In the genomic region with DNA sequence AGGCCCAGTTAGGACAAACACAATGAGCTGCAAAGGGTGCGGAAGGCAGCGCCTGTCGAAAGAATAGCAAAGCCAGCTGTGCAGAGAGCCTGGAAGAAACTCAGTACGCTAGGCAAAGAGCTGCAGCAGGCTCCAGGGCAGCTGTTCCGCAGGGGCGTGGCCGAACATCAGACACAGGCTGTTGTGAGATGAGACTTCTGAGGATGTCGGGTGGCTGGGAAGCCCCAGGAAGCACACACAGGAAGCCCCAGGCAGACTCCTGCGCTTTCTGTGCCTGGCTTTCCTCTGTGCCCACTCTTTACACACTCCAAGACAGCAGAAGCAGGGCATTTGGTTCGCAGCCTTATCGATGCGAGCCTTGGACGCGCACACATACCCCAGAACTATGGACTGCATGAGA, we compare ENCODE assay signal across 8 mouse cellular contexts. TPM values are rescaled to one million over a fixed set of nuclear protein-coding genes. Genes with fewer than 3 reads are reported as not detected.
DNase-seq lines count a peak whose midpoint lies in the region; ATAC-seq lines count a peak whose summit lies in the region.

No protein-coding gene starts in this region.

- H3K4me2 ChIP-seq in embryonic facial prominence, embryonic 11.5 days (ENCODE audit: low read depth, low read length), result peak overlapping the region; percentile 29; the same call in 1 of the 2 replicates
- H3K4me2 ChIP-seq in heart, embryonic 13.5 days, result peak overlapping the region; percentile 54
- H3K4me2 ChIP-seq in limb, embryonic 15.5 days, result peak overlapping the region; percentile 32
- H3K4me2 ChIP-seq in stomach, embryonic 14.5 days (replicated peaks; ENCODE audit: low read depth, low read length), result peak overlapping the region; percentile 37

- 39% methylated on average over 14 of the region's 14 CpGs for WGBS in embryonic facial prominence, embryonic 11.5 days
- 43% methylated on average over 14 of the region's 14 CpGs for WGBS in heart, embryonic 13.5 days
- 31% methylated on average over 14 of the region's 14 CpGs for WGBS in limb, embryonic 15.5 days
- 39% methylated on average over 14 of the region's 14 CpGs for WGBS in stomach, embryonic 14.5 days

- no peaks in the 10 kb centered on the region for H3K27me3 ChIP-seq in embryonic facial prominence, embryonic 11.5 days (ENCODE audit: control insufficient read depth, insufficient read depth, low read length)
- H3K27me3 ChIP-seq in heart, embryonic 13.5 days (replicated peaks), result peaks cover 41% of the 10 kb centered on the region
- H3K27me3 ChIP-seq in limb, embryonic 15.5 days, result peaks cover 11% of the 10 kb centered on the region; the same call in 1 of the 2 replicates
- H3K27me3 ChIP-seq in stomach, embryonic 14.5 days (ENCODE audit: control insufficient read depth, insufficient read depth, low read length), result no peaks in the 10 kb centered on the region

- H3K27ac ChIP-seq in embryonic facial prominence, embryonic 11.5 days (replicated peaks; ENCODE audit: low read depth, low read length), result no peak overlapping the region
- no peak overlapping the region for H3K27ac ChIP-seq in heart, embryonic 13.5 days (replicated peaks)
- H3K27ac ChIP-seq in limb, embryonic 15.5 days, result no peak overlapping the region
- peak overlapping the region; percentile 27; the same call in 1 of the 2 replicates for H3K27ac ChIP-seq in stomach, embryonic 14.5 days (ENCODE audit: low read length)

- H3K36me3 ChIP-seq in embryonic facial prominence, embryonic 11.5 days (replicated peaks; ENCODE audit: control insufficient read depth, insufficient read depth, low read depth, low read length), result no peaks in the 10 kb centered on the region
- no peaks in the 10 kb centered on the region for H3K36me3 ChIP-seq in heart, embryonic 13.5 days
- H3K36me3 ChIP-seq in limb, embryonic 15.5 days, result no peaks in the 10 kb centered on the region
- no peaks in the 10 kb centered on the region for H3K36me3 ChIP-seq in stomach, embryonic 14.5 days (ENCODE audit: control insufficient read depth, insufficient read depth, low read length)

- H3K9me3 ChIP-seq in embryonic facial prominence, embryonic 11.5 days (replicated peaks; ENCODE audit: control insufficient read depth, low read length), result no peaks in the 10 kb centered on the region
- no peaks in the 10 kb centered on the region for H3K9me3 ChIP-seq in heart, embryonic 13.5 days
- H3K9me3 ChIP-seq in limb, embryonic 15.5 days, result no peaks in the 10 kb centered on the region
- H3K9me3 ChIP-seq in stomach, embryonic 14.5 days (ENCODE audit: control insufficient read depth, low read depth, low read length), result no peaks in the 10 kb centered on the region

- DNase-seq in heart, adult 11 months, result peak; percentile 93
- no peak for DNase-seq in heart, postnatal 25 days (ENCODE audit: low spot score)
- DNase-seq in embryonic facial prominence, embryonic 11.5 days (ENCODE audit: low spot score), result peak; percentile 50
- DNase-seq in ovary, postnatal 10 days (ENCODE audit: low spot score), result no peak

- H3K4me3 ChIP-seq in embryonic facial prominence, embryonic 11.5 days (ENCODE audit: low read depth, low read length), result no peak overlapping the region
- peak overlapping the region; percentile 24 for H3K4me3 ChIP-seq in heart, embryonic 13.5 days
- peak overlapping the region; percentile 8; the same call in 1 of the 2 replicates for H3K4me3 ChIP-seq in limb, embryonic 15.5 days
- H3K4me3 ChIP-seq in stomach, embryonic 14.5 days (ENCODE audit: low read depth, low read length), result peak overlapping the region; percentile 12; the same call in 1 of the 2 replicates

- intact Hi-C loops in heart, postnatal 25 days (cut with DNase I), result no loop called here

- no peaks in the 10 kb centered on the region for H3K4me1 ChIP-seq in embryonic facial prominence, embryonic 11.5 days (ENCODE audit: control insufficient read depth, insufficient read depth, low read length)
- H3K4me1 ChIP-seq in heart, embryonic 13.5 days, result 0 out of 2 replicates have a peak, but pooled peaks cover 7% of the 10 kb centered on the region
- peaks cover 8% of the 10 kb centered on the region for H3K4me1 ChIP-seq in limb, embryonic 15.5 days
- H3K4me1 ChIP-seq in stomach, embryonic 14.5 days (ENCODE audit: control insufficient read depth, insufficient read depth, low read length), result peaks cover 5% of the 10 kb centered on the region

- no peak overlapping the region; the same call in 1 of the 2 replicates for H3K9ac ChIP-seq in embryonic facial prominence, embryonic 11.5 days (replicated peaks; ENCODE audit: low read length)
- H3K9ac ChIP-seq in heart, embryonic 13.5 days, result 0 out of 2 replicates have a peak overlapping the region, but pooled peaks have one; percentile 28
- no peak overlapping the region for H3K9ac ChIP-seq in limb, embryonic 15.5 days
- no peak overlapping the region for H3K9ac ChIP-seq in stomach, embryonic 14.5 days (replicated peaks; ENCODE audit: low read depth, low read length)

- no peak for ATAC-seq in embryonic facial prominence, embryonic 11.5 days (replicated peaks; ENCODE audit: insufficient number of reproducible peaks, low FRiP score, low TSS enrichment, low read depth)
- ATAC-seq in heart, embryonic 13.5 days (ENCODE audit: extremely low read depth, insufficient number of reproducible peaks, low FRiP score, low TSS enrichment), result no peak
- ATAC-seq in limb, embryonic 15.5 days (ENCODE audit: insufficient number of reproducible peaks, low FRiP score, low TSS enrichment, low read depth), result no peak
- peak; percentile 44; the same call in 1 of the 2 replicates for ATAC-seq in stomach, embryonic 14.5 days (ENCODE audit: insufficient number of reproducible peaks, insufficient read depth, low FRiP score, low read depth)
- ATAC-seq in monocyte, adult 5-6 weeks (replicated peaks; ENCODE audit: insufficient number of reproducible peaks, low FRiP score, low TSS enrichment, poor library complexity, severe bottlenecking), result no peak

RNA-seq across cellular contexts. Expression of gene Hkdc1, which starts 17.4 kb away (rescaled TPM):
- not detected for total RNA-seq in heart, postnatal 25 days (2021)
- polyA plus RNA-seq in embryonic facial prominence, embryonic 11.5 days (2014; fragmentation: Nextera tagmentation; extraction: Ambion mirVana), result 0.11 and 0.41 TPM in 2 replicates
- polyA plus RNA-seq in heart, embryonic 13.5 days (2015; fragmentation: Nextera tagmentation; extraction: Ambion mirVana), result 0.37 and 0.97 TPM in 2 replicates
- polyA plus RNA-seq in limb, embryonic 15.5 days (2015; fragmentation: Nextera tagmentation; extraction: Ambion mirVana), result 2.4 and 3.2 TPM in 2 replicates
- polyA plus RNA-seq in stomach, embryonic 14.5 days (2014; fragmentation: Nextera tagmentation; extraction: Ambion mirVana), result 2.0 and 2.2 TPM in 2 replicates
- 0.75 TPM in 1 of 3 replicates, not detected in the others for total RNA-seq in monocyte, adult 5-6 weeks (2017)

RNA-seq across cellular contexts. Expression of gene Hk1, which starts 25.2 kb away (rescaled TPM):
- total RNA-seq in heart, postnatal 25 days (2021), result 100 to 1,000 TPM; 123 to 142 TPM
- 19.9 and 21.6 TPM in 2 replicates for polyA plus RNA-seq in embryonic facial prominence, embryonic 11.5 days (2014; fragmentation: Nextera tagmentation; extraction: Ambion mirVana)
- 163 and 170 TPM in 2 replicates for polyA plus RNA-seq in heart, embryonic 13.5 days (2015; fragmentation: Nextera tagmentation; extraction: Ambion mirVana)
- polyA plus RNA-seq in limb, embryonic 15.5 days (2015; fragmentation: Nextera tagmentation; extraction: Ambion mirVana), result 48.8 and 48.9 TPM in 2 replicates
- polyA plus RNA-seq in stomach, embryonic 14.5 days (2014; fragmentation: Nextera tagmentation; extraction: Ambion mirVana), result 19.4 and 23.6 TPM in 2 replicates
- total RNA-seq in monocyte, adult 5-6 weeks (2017), result 33.1 to 66.9 TPM (median 39.5 TPM) in 3 replicates

RNA-seq across cellular contexts. Expression of gene 4930507D05Rik, which starts 44.4 kb away (rescaled TPM):
- under 1 TPM; 0.22 to 0.26 TPM for total RNA-seq in heart, postnatal 25 days (2021)
- polyA plus RNA-seq in embryonic facial prominence, embryonic 11.5 days (2014; fragmentation: Nextera tagmentation; extraction: Ambion mirVana), result 0.89 and 1.2 TPM in 2 replicates
- 0.56 and 0.61 TPM in 2 replicates for polyA plus RNA-seq in heart, embryonic 13.5 days (2015; fragmentation: Nextera tagmentation; extraction: Ambion mirVana)
- polyA plus RNA-seq in limb, embryonic 15.5 days (2015; fragmentation: Nextera tagmentation; extraction: Ambion mirVana), result 0.35 and 0.37 TPM in 2 replicates
- polyA plus RNA-seq in stomach, embryonic 14.5 days (2014; fragmentation: Nextera tagmentation; extraction: Ambion mirVana), result 0.71 and 0.90 TPM in 2 replicates
- total RNA-seq in monocyte, adult 5-6 weeks (2017), result not detected in 3 replicates

RNA-seq across cellular contexts. Expression of gene Supv3l1, which starts 44.6 kb away (rescaled TPM):
- total RNA-seq in heart, postnatal 25 days (2021), result 10 to 100 TPM; 38.5 to 39.3 TPM
- polyA plus RNA-seq in embryonic facial prominence, embryonic 11.5 days (2014; fragmentation: Nextera tagmentation; extraction: Ambion mirVana), result 30.3 and 31.2 TPM in 2 replicates
- polyA plus RNA-seq in heart, embryonic 13.5 days (2015; fragmentation: Nextera tagmentation; extraction: Ambion mirVana), result 26.6 and 27.0 TPM in 2 replicates
- polyA plus RNA-seq in limb, embryonic 15.5 days (2015; fragmentation: Nextera tagmentation; extraction: Ambion mirVana), result 22.6 and 22.8 TPM in 2 replicates
- 25.5 and 25.8 TPM in 2 replicates for polyA plus RNA-seq in stomach, embryonic 14.5 days (2014; fragmentation: Nextera tagmentation; extraction: Ambion mirVana)
- 15.0 to 22.7 TPM (median 21.4 TPM) in 3 replicates for total RNA-seq in monocyte, adult 5-6 weeks (2017)

Comparison
In these comparisons a context has a peak if more than half of its experiments do, and no peak if none do; other contexts are left out.
1. DNase-seq: peak in heart, adult 11 months (single experiment) and embryonic facial prominence, embryonic 11.5 days (single experiment); none in heart, postnatal 25 days (single experiment) and ovary, postnatal 10 days (single experiment).
2. Peak in every context shown above with its lines, with median percentiles within 50 percentile points of each other: H3K4me2 ChIP-seq.